Mouse (Mus musculus) lung, embryonic 16.5 days (tissue): ENCODE measurements around the gene Aph1a. TPM values are rescaled to one million over a fixed set of nuclear protein-coding genes. Genes with fewer than 3 reads are reported as not detected.

Source experiments
- ATAC-seq: fragments of 200-750 bp; cut with Nextera tagmentation; 2 replicates; pipeline ENCODE4 v1.8.0; 2017; ENCODE audit warnings: low read depth, mild to moderate bottlenecking, moderate library complexity
- H3K27ac ChIP-seq: fragments of 300-500 bp; sonication (generic); 2 replicates; pipeline ENCODE4 v1.5.1; 2014; ENCODE audit warnings: mild to moderate bottlenecking, control low read depth, low read length
- H3K27me3 ChIP-seq: fragments of 300-500 bp; sonication (generic); 2 replicates; pipeline ENCODE4 v1.6.1; 2014; ENCODE audit warnings: low read depth, low read length, mixed read lengths; ENCODE audit not compliant: control insufficient read depth, insufficient read depth
- H3K36me3 ChIP-seq: fragments of 300-500 bp; sonication (generic); 2 replicates; pipeline ENCODE4 v1.6.1; 2014; ENCODE audit warnings: low read length; ENCODE audit not compliant: control insufficient read depth, insufficient read depth
- H3K4me1 ChIP-seq: fragments of 300-500 bp; sonication (generic); replicated peaks from 2 replicates; pipeline ENCODE4 v1.6.1; 2014; ENCODE audit warnings: low read length, mixed read lengths; ENCODE audit not compliant: control insufficient read depth, insufficient read depth
- H3K4me2 ChIP-seq: fragments of 300-500 bp; sonication (generic); 2 replicates; pipeline ENCODE4 v1.6.1; 2014; ENCODE audit warnings: low read depth, low read length, control low read depth
- H3K4me3 ChIP-seq: fragments of 300-500 bp; sonication (generic); 2 replicates; pipeline ENCODE4 v1.5.1; 2014; ENCODE audit warnings: mild to moderate bottlenecking, low read length, control low read depth
- H3K9ac ChIP-seq: fragments of 300-500 bp; sonication (generic); 2 replicates; pipeline ENCODE4 v1.6.1; 2014; ENCODE audit warnings: low read length, control low read depth
- H3K9me3 ChIP-seq: fragments of 300-500 bp; sonication (generic); 2 replicates; pipeline ENCODE4 v1.6.1; 2016; ENCODE audit warnings: low read length; ENCODE audit not compliant: control insufficient read depth
- WGBS: fragments of 180-500 bp; shearing (Covaris S2); extraction: QIAGEN DNeasy Blood & Tissue Kit; methylation state at CpG from one replicate; pipeline ENCODE4 v1.1.7; 2014; 5-methylcytosine and 5-hydroxymethylcytosine counted together
- polyA plus RNA-seq: library from polyadenylated mRNA; unstranded; fragments of >200 nt; fragmentation: Nextera tagmentation; extraction: Ambion mirVana; gene quantifications from 2 replicates; pipeline ENCODE4 v1.2.1, GENCODE M21; 2015

Gene Aph1a
- polyA plus RNA-seq, 1 experiment from 2014 or later = 39.1 TPM

GRCm38 (mm10) chr3:95861796-95862195 is 32.0 kb upstream of the Aph1a start:
- no peaks in the 10 kb centered on the region for H3K9me3 ChIP-seq
- no peak overlapping the region for H3K9ac ChIP-seq
- no peaks in the 10 kb centered on the region for H3K4me1 ChIP-seq
- peaks cover 14% of the 10 kb centered on the region for H3K36me3 ChIP-seq
- WGBS = 41% methylated on average over 2 of the region's 2 CpGs
- H3K27ac ChIP-seq = no peak overlapping the region
- H3K27me3 ChIP-seq = no peaks in the 10 kb centered on the region
- no peak overlapping the region for H3K4me3 ChIP-seq
- ATAC-seq = peak; percentile 73
- no peak overlapping the region for H3K4me2 ChIP-seq

DNA sequence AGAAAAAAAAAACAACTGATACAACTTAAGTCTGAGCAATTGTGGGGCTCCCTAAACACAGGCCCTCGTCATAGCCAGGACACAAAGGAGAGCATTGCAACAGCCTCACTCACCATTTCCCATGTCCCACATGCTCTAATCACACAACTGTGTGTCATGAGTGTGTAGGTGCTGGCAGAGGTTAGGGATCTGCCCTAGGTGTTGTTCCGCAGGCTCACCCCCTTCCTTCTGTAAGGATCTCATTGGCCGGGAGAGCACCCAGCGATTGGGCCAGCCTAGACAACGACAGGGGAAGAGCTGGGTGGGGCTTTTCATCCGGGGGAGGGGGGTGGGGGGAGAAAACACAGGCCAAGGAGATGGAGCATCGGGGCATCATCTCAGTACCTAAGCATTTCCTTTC is 30.2 kb upstream of the Aph1a start:
- WGBS = 62% methylated on average over 7 of the region's 7 CpGs
- peaks cover 24% of the 10 kb centered on the region for H3K36me3 ChIP-seq
- H3K27ac ChIP-seq = no peak overlapping the region
- H3K9ac ChIP-seq = no peak overlapping the region
- H3K9me3 ChIP-seq = no peaks in the 10 kb centered on the region
- no peaks in the 10 kb centered on the region for H3K4me1 ChIP-seq
- no peaks in the 10 kb centered on the region for H3K27me3 ChIP-seq
- ATAC-seq = no peak
- no peak overlapping the region for H3K4me3 ChIP-seq
- H3K4me2 ChIP-seq = no peak overlapping the region

DNA sequence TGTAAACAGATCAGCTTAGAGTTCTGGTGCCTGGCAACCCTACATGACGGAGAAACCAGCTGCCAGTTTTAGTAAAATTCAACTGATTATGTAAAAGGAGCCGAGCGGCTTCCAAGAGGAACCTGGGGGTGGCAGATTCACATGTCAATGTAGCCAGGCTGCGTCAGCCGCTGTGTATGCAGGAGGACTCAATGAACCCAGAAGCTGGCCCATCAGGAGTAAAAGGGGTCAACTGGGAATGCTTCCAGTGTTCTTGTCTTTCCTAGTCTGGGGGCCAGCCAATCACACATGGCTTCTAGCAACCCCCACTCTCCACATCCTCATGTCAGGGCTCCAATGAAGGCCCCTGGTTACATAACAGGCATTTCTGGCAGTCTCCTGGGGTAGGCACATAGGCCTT is 28.7 kb upstream of the Aph1a start:
- WGBS = 82% methylated on average over 5 of the region's 5 CpGs
- ATAC-seq = no peak
- Histone ChIP-seq H3K27me3 (no peaks in the 10 kb centered on the region), H3K4me1 (no peaks in the 10 kb centered on the region), H3K36me3 (peaks cover 28% of the 10 kb centered on the region), H3K4me2 (no peak overlapping the region), H3K9me3 (no peaks in the 10 kb centered on the region), H3K4me3 (no peak overlapping the region), H3K27ac (no peak overlapping the region), H3K9ac (no peak overlapping the region)

DNA sequence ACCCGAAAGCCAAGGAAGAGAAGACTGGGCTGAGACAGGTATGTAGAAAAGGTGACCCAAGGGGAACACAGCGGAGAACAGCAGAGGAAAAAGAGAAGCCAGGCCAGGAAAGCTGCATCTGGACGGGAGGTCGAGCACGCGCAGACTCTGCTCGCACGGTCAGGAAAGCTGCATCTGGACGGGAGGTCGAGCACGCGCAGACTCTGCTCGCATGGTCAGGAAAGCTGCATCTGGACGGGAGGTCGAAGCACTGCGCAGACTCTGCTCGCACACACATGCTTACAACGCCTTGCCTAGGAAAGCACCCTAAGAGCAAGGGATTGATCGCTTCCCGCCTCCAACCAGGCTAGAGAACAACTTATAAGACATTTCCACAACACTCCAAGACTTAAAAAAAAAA is 28.2 kb upstream of the Aph1a start:
- H3K4me3 ChIP-seq = no peak overlapping the region
- no peak for ATAC-seq
- peaks cover 28% of the 10 kb centered on the region for H3K36me3 ChIP-seq
- no peak overlapping the region for H3K9ac ChIP-seq
- H3K27me3 ChIP-seq = no peaks in the 10 kb centered on the region
- 87% methylated on average over 20 of the region's 20 CpGs for WGBS
- H3K4me1 ChIP-seq = peaks cover 3% of the 10 kb centered on the region
- no peaks in the 10 kb centered on the region for H3K9me3 ChIP-seq
- H3K4me2 ChIP-seq = no peak overlapping the region
- no peak overlapping the region for H3K27ac ChIP-seq

DNA sequence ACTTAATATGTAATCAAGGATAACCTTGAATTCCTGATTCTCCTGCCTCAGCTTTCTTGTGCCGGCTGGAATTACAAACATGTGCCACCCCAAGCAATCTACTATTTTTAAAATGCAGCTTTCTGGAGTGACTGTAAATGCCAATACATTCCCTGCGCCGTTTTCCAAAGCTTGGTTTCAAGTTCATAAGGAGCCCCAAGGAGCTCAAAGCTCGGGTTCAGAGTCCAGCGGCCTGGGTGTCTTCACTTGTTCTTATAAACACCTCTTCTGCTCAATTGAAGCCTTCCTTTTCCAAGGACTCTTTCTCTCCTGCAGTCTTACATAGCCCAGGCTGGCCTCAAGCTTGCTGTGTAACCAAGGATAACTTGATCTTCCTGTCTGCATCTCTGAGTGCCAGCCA is 27.7 kb upstream of the Aph1a start:
- no peaks in the 10 kb centered on the region for H3K27me3 ChIP-seq
- peaks cover 28% of the 10 kb centered on the region for H3K36me3 ChIP-seq
- WGBS = 85% methylated on average over 5 of the region's 5 CpGs
- H3K9ac ChIP-seq = no peak overlapping the region
- H3K4me3 ChIP-seq = no peak overlapping the region
- peaks cover 4% of the 10 kb centered on the region for H3K4me1 ChIP-seq
- H3K4me2 ChIP-seq = no peak overlapping the region
- no peak for ATAC-seq
- no peak overlapping the region for H3K27ac ChIP-seq
- no peaks in the 10 kb centered on the region for H3K9me3 ChIP-seq

GRCm38 (mm10) chr3:95867408-95867807 is 26.4 kb upstream of the Aph1a start:
- Histone ChIP-seq H3K9me3 (no peaks in the 10 kb centered on the region), H3K27me3 (no peaks in the 10 kb centered on the region), H3K4me3 (no peak overlapping the region), H3K4me2 (no peak overlapping the region), H3K36me3 (peaks cover 28% of the 10 kb centered on the region), H3K4me1 (peaks cover 9% of the 10 kb centered on the region), H3K27ac (no peak overlapping the region), H3K9ac (no peak overlapping the region)
- no peak for ATAC-seq
- 91% methylated on average over 2 of the region's 2 CpGs for WGBS

DNA sequence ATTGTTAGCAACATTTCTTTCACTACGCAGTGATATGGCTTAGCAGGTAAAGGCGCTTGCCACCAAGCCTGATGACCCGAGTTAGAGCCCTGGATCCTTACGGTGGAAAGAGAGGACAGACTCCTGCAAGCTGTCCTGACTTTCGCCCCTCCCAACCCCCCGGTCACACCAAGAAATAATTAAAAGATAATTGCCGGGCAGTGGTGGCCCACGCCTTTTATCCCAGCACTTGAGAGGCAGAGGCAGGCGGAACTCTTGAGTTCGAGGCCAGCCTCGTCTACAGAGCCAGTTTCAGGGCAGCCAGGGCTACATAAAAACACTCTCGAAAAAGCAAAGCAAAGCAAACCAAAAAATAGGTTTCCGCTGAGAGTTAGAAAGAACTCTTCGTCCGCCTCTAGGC is 22.8 kb upstream of the Aph1a start:
- no peaks in the 10 kb centered on the region for H3K9me3 ChIP-seq
- peak; percentile 26; the same call in 1 of the 2 replicates for ATAC-seq
- peak overlapping the region; percentile 81 for H3K27ac ChIP-seq
- peaks cover 14% of the 10 kb centered on the region for H3K36me3 ChIP-seq
- H3K27me3 ChIP-seq = no peaks in the 10 kb centered on the region
- peak overlapping the region; percentile 74 for H3K4me2 ChIP-seq
- H3K4me1 ChIP-seq = peaks cover 10% of the 10 kb centered on the region
- H3K9ac ChIP-seq = peak overlapping the region; percentile 78
- H3K4me3 ChIP-seq = peak overlapping the region; percentile 80
- WGBS = 3% methylated on average over 15 of the region's 15 CpGs

GRCm38 (mm10) chr3:95871392-95871867 is 22.3 kb upstream of the Aph1a start, which contains the start of gene Mrps21:
TSS of gene Mrps21 (minus strand) at chr3:95871519.
- H3K36me3 ChIP-seq = peaks cover 14% of the 10 kb centered on the region
- H3K27me3 ChIP-seq = no peaks in the 10 kb centered on the region

DNA sequence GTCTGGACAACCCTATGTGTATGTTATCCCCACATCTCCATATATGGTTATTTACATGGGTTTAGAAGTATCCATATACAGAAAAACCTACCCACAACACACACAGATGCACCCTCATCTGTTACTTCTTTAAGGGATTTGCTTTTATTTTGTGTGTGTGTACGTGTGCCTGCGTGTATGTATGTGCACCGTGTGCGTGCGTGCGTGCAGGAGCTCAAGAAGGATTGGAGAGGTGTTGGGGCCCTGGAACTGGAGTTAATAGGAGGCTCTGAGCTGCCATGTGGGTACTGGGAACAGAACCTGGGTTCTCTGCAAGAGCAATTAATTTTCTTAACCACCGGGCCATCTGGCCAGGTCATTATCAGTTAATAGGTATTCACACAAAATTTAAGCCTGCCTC is 21.7 kb upstream of the Aph1a start:
- peak overlapping the region; percentile 80 for H3K4me3 ChIP-seq
- no peak for ATAC-seq
- H3K27me3 ChIP-seq = no peaks in the 10 kb centered on the region
- peak overlapping the region; percentile 78 for H3K9ac ChIP-seq
- peak overlapping the region; percentile 74 for H3K4me2 ChIP-seq
- peaks cover 10% of the 10 kb centered on the region for H3K4me1 ChIP-seq
- H3K36me3 ChIP-seq = peaks cover 12% of the 10 kb centered on the region
- H3K9me3 ChIP-seq = no peaks in the 10 kb centered on the region
- 63% methylated on average over 7 of the region's 7 CpGs for WGBS
- H3K27ac ChIP-seq = no peak overlapping the region

More at GRCm38 (mm10) chr3:95871392-95871867, 22.3 kb upstream of the Aph1a start, which contains the start of gene Mrps21:
- H3K4me1 ChIP-seq = peaks cover 10% of the 10 kb centered on the region
- no peaks in the 10 kb centered on the region for H3K9me3 ChIP-seq
- H3K4me2 ChIP-seq = peak within 1 kb of the TSS; percentile 74
- WGBS = under 1% methylated on average over 33 of the region's 33 CpGs
- H3K27ac ChIP-seq = peak within 1 kb of the TSS; percentile 81
- peak; percentile 98 for ATAC-seq
- H3K9ac ChIP-seq = peak within 1 kb of the TSS; percentile 78
- H3K4me3 ChIP-seq = peak within 1 kb of the TSS; percentile 80

GRCm38 (mm10) chr3:95879063-95879462 is 14.7 kb upstream of the Aph1a start:
- no peak for ATAC-seq
- WGBS = 84% methylated on average over 4 of the region's 4 CpGs
- Histone ChIP-seq H3K4me2 (no peak overlapping the region), H3K36me3 (peaks cover under 1% of the 10 kb centered on the region; the same call in 1 of the 2 replicates), H3K27ac (no peak overlapping the region), H3K9me3 (no peaks in the 10 kb centered on the region), H3K4me1 (peaks cover 12% of the 10 kb centered on the region), H3K9ac (no peak overlapping the region), H3K27me3 (no peaks in the 10 kb centered on the region), H3K4me3 (no peak overlapping the region)
